Mouse (Mus musculus): ENCODE measurements around the gene H3f3b.

- TF ChIP-seq POLR2A (IDR thresholded peaks at IDR 0.05; ENCODE audit: extremely low read depth, insufficient read depth, low read length) (no peak), CTCF (IDR thresholded peaks at IDR 0.05; ENCODE audit: extremely low read depth, insufficient read depth, low read length) (no peak)
Observed at GRCm38 (mm10) chr11:116028177-116028865, 559 bp upstream of the H3f3b start.
